Mouse (Mus musculus) heart, postnatal 0 days (tissue): ENCODE measurements at regions not wholly inside any gene's neighbourhood (a gene's known extent, or its start where the extent isn't known, plus 50 kb on each side); places are given as distances from the start of the nearest gene placed in this dataset.

Experiments used
- ATAC-seq: fragments of 200-750 bp; cut with Nextera tagmentation; 2 replicates; pipeline ENCODE4 v1.8.0; 2017; ENCODE audit warnings: low read depth, moderate number of reproducible peaks, moderate library complexity; ENCODE audit not compliant: insufficient read depth
- DNase-seq: peaks from one replicate; pipeline ENCODE4 v3.0.0-alpha.2; 2016; ENCODE audit warnings: low spot score
- H3K27ac ChIP-seq: fragments of 300-500 bp; sonication (generic); 2 replicates; pipeline ENCODE4 v1.5.1; 2014; ENCODE audit warnings: low read depth, mild to moderate bottlenecking
- H3K27me3 ChIP-seq: fragments of 300-500 bp; sonication (generic); 2 replicates; pipeline ENCODE4 v1.6.1; 2014; ENCODE audit warnings: low read length, mixed read lengths; ENCODE audit not compliant: control insufficient read depth, insufficient read depth
- H3K36me3 ChIP-seq: fragments of 300-500 bp; sonication (generic); replicated peaks from 2 replicates; pipeline ENCODE4 v1.6.1; 2014; ENCODE audit warnings: low read length, mixed read lengths; ENCODE audit not compliant: control insufficient read depth, insufficient read depth
- H3K4me1 ChIP-seq: fragments of 300-500 bp; sonication (generic); 2 replicates; pipeline ENCODE4 v1.6.1; 2014; ENCODE audit warnings: antibody characterized with exemption; ENCODE audit not compliant: control insufficient read depth, insufficient read depth
- H3K4me2 ChIP-seq: fragments of 300-500 bp; sonication (generic); 2 replicates; pipeline ENCODE4 v1.6.1; 2014; ENCODE audit warnings: low read depth, mild to moderate bottlenecking, low read length, moderate library complexity
- H3K4me3 ChIP-seq: fragments of 300-500 bp; sonication (generic); 2 replicates; pipeline ENCODE4 v1.5.1; 2014; ENCODE audit warnings: low read depth, low read length
- H3K9ac ChIP-seq: fragments of 300-500 bp; sonication (generic); replicated peaks from 2 replicates; pipeline ENCODE4 v1.6.1; 2014; ENCODE audit warnings: low read depth, low read length, mixed read lengths
- H3K9me3 ChIP-seq: fragments of 300-500 bp; sonication (generic); replicated peaks from 2 replicates; pipeline ENCODE4 v1.6.1; 2016; ENCODE audit warnings: low read length; ENCODE audit not compliant: control insufficient read depth
- CTCF ChIP-seq: IDR thresholded peaks from 2 replicates; pipeline ENCODE4 v1.5.1; 2016; ENCODE audit warnings: antibody characterized with exemption, control low read depth, low read depth
- EP300 ChIP-seq: IDR thresholded peaks from 2 replicates; pipeline ENCODE4 v1.6.1; 2016; ENCODE audit warnings: antibody characterized with exemption, low read depth
- WGBS: fragments of 180-500 bp; shearing (Covaris S2); extraction: QIAGEN DNeasy Blood & Tissue Kit; methylation state at CpG from one replicate; pipeline ENCODE4 v1.1.7; 2014; 5-methylcytosine and 5-hydroxymethylcytosine counted together

DNA sequence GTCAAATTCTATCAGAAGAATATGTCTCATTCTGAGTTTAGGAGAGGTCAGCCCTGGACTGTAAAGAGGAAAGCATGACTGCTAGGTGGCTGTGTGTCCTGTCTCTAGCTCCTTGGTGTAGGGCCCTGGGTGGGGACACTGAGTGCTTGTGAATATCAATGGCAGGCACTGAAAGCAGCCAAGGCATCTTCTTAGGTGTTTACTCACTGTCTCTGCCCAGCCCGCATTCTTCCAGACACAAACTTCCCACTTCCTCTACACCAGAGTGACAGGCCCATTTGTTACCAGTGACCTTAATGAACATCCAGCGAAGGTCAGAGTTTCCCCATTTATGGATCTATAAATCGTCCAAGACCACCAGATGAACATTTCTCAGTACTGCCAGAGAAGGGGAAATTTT lies 823.1 kb downstream of the Efna5 start:
- 59% methylated on average over 3 of the region's 3 CpGs for WGBS
- Histone ChIP-seq H3K4me1 (no peaks in the 10 kb centered on the region), H3K9ac (no peak overlapping the region), H3K36me3 (no peaks in the 10 kb centered on the region), H3K9me3 (no peaks in the 10 kb centered on the region), H3K27me3 (no peaks in the 10 kb centered on the region), H3K27ac (no peak overlapping the region), H3K4me3 (no peak overlapping the region), H3K4me2 (no peak overlapping the region)
- no peak for ATAC-seq
- TF ChIP-seq EP300 (no peak), CTCF (no peak)
- no peak for DNase-seq

DNA sequence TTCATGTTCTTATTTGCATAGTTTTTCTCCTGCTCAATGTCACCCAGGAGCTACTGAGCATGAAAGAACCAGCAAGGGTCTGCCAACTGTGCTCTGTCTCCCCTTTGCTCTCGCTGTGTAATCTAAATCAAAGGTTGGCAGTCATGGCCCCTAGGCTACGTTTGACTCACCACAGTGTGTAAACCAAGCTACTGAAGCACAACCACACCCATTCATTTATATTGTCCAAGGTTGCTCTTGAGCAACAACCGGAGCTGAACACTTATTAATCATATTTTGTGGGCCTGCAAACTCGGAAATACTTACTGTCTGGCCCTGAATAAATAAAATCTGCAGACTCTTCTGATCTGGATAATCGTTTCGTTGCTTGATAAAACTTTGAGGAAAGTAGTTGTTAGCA lies 826.3 kb downstream of the Efna5 start:
- Histone ChIP-seq H3K4me1 (no peaks in the 10 kb centered on the region), H3K27me3 (no peaks in the 10 kb centered on the region), H3K4me3 (no peak overlapping the region), H3K9me3 (no peaks in the 10 kb centered on the region), H3K9ac (no peak overlapping the region), H3K36me3 (no peaks in the 10 kb centered on the region), H3K27ac (no peak overlapping the region), H3K4me2 (no peak overlapping the region)
- DNase-seq, result no peak
- ATAC-seq, result no peak
- WGBS, result 71% methylated on average over 6 of the region's 6 CpGs
- TF ChIP-seq CTCF (no peak), EP300 (no peak)

DNA sequence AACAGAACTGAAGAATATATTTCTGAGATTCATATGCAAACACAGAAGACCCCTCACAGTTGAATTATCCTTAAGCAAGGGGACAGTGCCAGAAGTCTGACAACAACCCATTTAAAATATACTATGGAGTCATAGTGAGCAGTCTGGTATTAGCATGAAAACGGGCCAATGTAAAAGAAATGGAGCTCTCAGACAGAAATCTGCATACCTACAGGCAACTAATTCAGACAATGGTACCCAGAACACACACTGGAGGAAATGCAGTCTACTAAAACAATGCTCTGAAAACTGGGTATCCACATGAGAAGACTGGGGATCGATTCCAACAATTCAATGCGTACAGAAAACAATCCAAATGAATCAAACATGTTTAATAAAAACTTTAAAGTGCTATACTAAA lies 832.1 kb downstream of the Efna5 start:
- Histone ChIP-seq H3K27ac (no peak overlapping the region), H3K4me2 (no peak overlapping the region), H3K4me1 (no peaks in the 10 kb centered on the region), H3K9ac (no peak overlapping the region), H3K36me3 (no peaks in the 10 kb centered on the region), H3K9me3 (no peaks in the 10 kb centered on the region), H3K27me3 (no peaks in the 10 kb centered on the region), H3K4me3 (no peak overlapping the region)
- ATAC-seq (no peak), DNase-seq (no peak)
- WGBS, result 77% methylated on average over 3 of the region's 3 CpGs
- TF ChIP-seq EP300 (no peak), CTCF (no peak)

DNA sequence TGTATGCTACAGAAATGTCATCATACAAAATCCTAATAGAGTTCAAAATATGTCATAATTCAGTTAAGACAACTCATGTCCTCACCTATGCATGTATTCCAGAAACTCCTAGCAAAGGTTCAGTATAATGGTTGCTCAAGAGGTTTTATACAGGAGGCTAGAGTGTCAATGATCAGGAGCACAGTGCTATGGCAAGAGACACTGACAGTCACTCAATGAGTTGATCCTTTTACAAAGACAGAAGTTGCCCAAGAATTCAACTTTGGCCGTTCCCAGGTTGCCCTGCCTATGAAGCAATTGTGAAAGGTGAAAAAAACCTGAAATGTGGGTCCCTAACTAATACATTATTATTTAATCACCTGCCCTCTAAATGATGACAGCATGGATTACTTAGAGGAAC lies 850.5 kb downstream of the Efna5 start:
- H3K9me3 ChIP-seq, result no peaks in the 10 kb centered on the region
- H3K36me3 ChIP-seq, result no peaks in the 10 kb centered on the region
- DNase-seq (no peak), ATAC-seq (no peak)
- no peak overlapping the region for H3K27ac ChIP-seq
- no peak overlapping the region for H3K9ac ChIP-seq
- H3K4me1 ChIP-seq, result no peaks in the 10 kb centered on the region
- no peak overlapping the region for H3K4me3 ChIP-seq
- no peaks in the 10 kb centered on the region for H3K27me3 ChIP-seq
- no peak overlapping the region for H3K4me2 ChIP-seq
- WGBS, result 81% methylated on average over 1 of the region's 1 CpGs
- TF ChIP-seq CTCF (no peak), EP300 (no peak)
